Mouse (Mus musculus): ENCODE results near the gene Btbd35f24.
"Not testable (repeated sequence)": the region's sequence is repeated elsewhere in the genome, so short reads cannot be mapped to it uniquely, and the experiment has no call there.

Btbd35f24 gene

GRCm38 (mm10) chrX:3195727-3196126, at the start of gene Btbd35f24:
Gene Btbd35f24 (minus strand): TSS chrX:3195827.
- not testable (repeated sequence) for DNase-seq (ENCODE audit: low spot score)

Measured in layer of hippocampus, adult 11-12 months (tissue).